Mouse (Mus musculus): ENCODE measurements at regions not wholly inside any gene's neighbourhood (a gene's known extent, or its start where the extent isn't known, plus 50 kb on each side); places are given as distances from the start of the nearest gene placed in this dataset.

- H3K4me1 ChIP-seq (replicated peaks; ENCODE audit: control insufficient read depth, insufficient read depth, low read length): no peaks in the 10 kb centered on the region
- no peaks in the 10 kb centered on the region for H3K9me3 ChIP-seq (ENCODE audit: control insufficient read depth, low read length)
- no peak overlapping the region for H3K27ac ChIP-seq (ENCODE audit: low read depth, low read length)
- no peak for ATAC-seq (ENCODE audit: low FRiP score)
- no peak overlapping the region for H3K4me3 ChIP-seq (ENCODE audit: low read depth, low read length)
- WGBS: 93% methylated on average over 4 of the region's 4 CpGs
- no peaks in the 10 kb centered on the region for H3K36me3 ChIP-seq (ENCODE audit: control insufficient read depth, insufficient read depth, low read length)
- H3K27me3 ChIP-seq (ENCODE audit: control insufficient read depth, insufficient read depth, low read length): no peaks in the 10 kb centered on the region
- H3K9ac ChIP-seq (ENCODE audit: low read depth, low read length): no peak overlapping the region
- no peak overlapping the region for H3K4me2 ChIP-seq (replicated peaks; ENCODE audit: low read depth, low read length)
- no peak for DNase-seq (ENCODE audit: low spot score)
Observed at GRCm38 (mm10) chr13:52061881-52062280, 215.4 kb downstream of the Gadd45g start.

- H3K4me1 ChIP-seq (replicated peaks; ENCODE audit: control insufficient read depth, insufficient read depth, low read length): no peaks in the 10 kb centered on the region
- no peak overlapping the region for H3K4me2 ChIP-seq (replicated peaks; ENCODE audit: low read depth, low read length)
- no peaks in the 10 kb centered on the region for H3K27me3 ChIP-seq (ENCODE audit: control insufficient read depth, insufficient read depth, low read length)
- 91% methylated on average over 1 of the region's 1 CpGs for WGBS
- no peak overlapping the region for H3K4me3 ChIP-seq (ENCODE audit: low read depth, low read length)
- no peaks in the 10 kb centered on the region for H3K36me3 ChIP-seq (ENCODE audit: control insufficient read depth, insufficient read depth, low read length)
- H3K9ac ChIP-seq (ENCODE audit: low read depth, low read length): no peak overlapping the region
- no peak overlapping the region for H3K27ac ChIP-seq (ENCODE audit: low read depth, low read length)
- ATAC-seq (ENCODE audit: low FRiP score) (no peak), DNase-seq (ENCODE audit: low spot score) (no peak)
- no peaks in the 10 kb centered on the region for H3K9me3 ChIP-seq (ENCODE audit: control insufficient read depth, low read length)
Observed at GRCm38 (mm10) chr13:52062576-52062975, 216.1 kb downstream of the Gadd45g start.

- no peaks in the 10 kb centered on the region for H3K27me3 ChIP-seq (ENCODE audit: control insufficient read depth, insufficient read depth, low read length)
- no peaks in the 10 kb centered on the region for H3K9me3 ChIP-seq (ENCODE audit: control insufficient read depth, low read length)
- no peak overlapping the region for H3K9ac ChIP-seq (ENCODE audit: low read depth, low read length)
- H3K4me2 ChIP-seq (replicated peaks; ENCODE audit: low read depth, low read length): no peak overlapping the region
- no peaks in the 10 kb centered on the region for H3K36me3 ChIP-seq (ENCODE audit: control insufficient read depth, insufficient read depth, low read length)
- no peaks in the 10 kb centered on the region for H3K4me1 ChIP-seq (replicated peaks; ENCODE audit: control insufficient read depth, insufficient read depth, low read length)
- no peak overlapping the region for H3K4me3 ChIP-seq (ENCODE audit: low read depth, low read length)
- no peak for ATAC-seq (ENCODE audit: low FRiP score)
- H3K27ac ChIP-seq (ENCODE audit: low read depth, low read length): no peak overlapping the region
- DNase-seq (ENCODE audit: low spot score): no peak
- WGBS: 87% methylated on average over 5 of the region's 5 CpGs
Observed at GRCm38 (mm10) chr13:52065274-52065673, 218.8 kb downstream of the Gadd45g start.

- Histone ChIP-seq H3K36me3 (ENCODE audit: control insufficient read depth, insufficient read depth, low read length) (no peaks in the 10 kb centered on the region), H3K4me2 (replicated peaks; ENCODE audit: low read depth, low read length) (no peak overlapping the region), H3K27me3 (ENCODE audit: control insufficient read depth, insufficient read depth, low read length) (no peaks in the 10 kb centered on the region), H3K9me3 (ENCODE audit: control insufficient read depth, low read length) (no peaks in the 10 kb centered on the region), H3K27ac (ENCODE audit: low read depth, low read length) (no peak overlapping the region), H3K4me1 (replicated peaks; ENCODE audit: control insufficient read depth, insufficient read depth, low read length) (no peaks in the 10 kb centered on the region), H3K4me3 (ENCODE audit: low read depth, low read length) (no peak overlapping the region), H3K9ac (ENCODE audit: low read depth, low read length) (no peak overlapping the region)
- 83% methylated on average over 6 of the region's 6 CpGs for WGBS
- no peak for ATAC-seq (ENCODE audit: low FRiP score)
- DNase-seq (ENCODE audit: low spot score): no peak
Observed at GRCm38 (mm10) chr13:52065720-52066119, 219.2 kb downstream of the Gadd45g start.

GRCm38 (mm10) chr13:52067048-52067447, 220.6 kb downstream of the Gadd45g start:
- WGBS: 80% methylated on average over 4 of the region's 4 CpGs
- Histone ChIP-seq H3K36me3 (ENCODE audit: control insufficient read depth, insufficient read depth, low read length) (no peaks in the 10 kb centered on the region), H3K9me3 (ENCODE audit: control insufficient read depth, low read length) (no peaks in the 10 kb centered on the region), H3K27ac (ENCODE audit: low read depth, low read length) (no peak overlapping the region), H3K9ac (ENCODE audit: low read depth, low read length) (no peak overlapping the region), H3K4me1 (replicated peaks; ENCODE audit: control insufficient read depth, insufficient read depth, low read length) (no peaks in the 10 kb centered on the region), H3K27me3 (ENCODE audit: control insufficient read depth, insufficient read depth, low read length) (no peaks in the 10 kb centered on the region), H3K4me2 (replicated peaks; ENCODE audit: low read depth, low read length) (no peak overlapping the region), H3K4me3 (ENCODE audit: low read depth, low read length) (no peak overlapping the region)
- DNase-seq (ENCODE audit: low spot score) (no peak), ATAC-seq (ENCODE audit: low FRiP score) (no peak)

- Histone ChIP-seq H3K36me3 (ENCODE audit: control insufficient read depth, insufficient read depth, low read length) (no peaks in the 10 kb centered on the region), H3K9me3 (ENCODE audit: control insufficient read depth, low read length) (no peaks in the 10 kb centered on the region), H3K4me3 (ENCODE audit: low read depth, low read length) (no peak overlapping the region), H3K27ac (ENCODE audit: low read depth, low read length) (no peak overlapping the region), H3K27me3 (ENCODE audit: control insufficient read depth, insufficient read depth, low read length) (no peaks in the 10 kb centered on the region), H3K4me2 (replicated peaks; ENCODE audit: low read depth, low read length) (no peak overlapping the region), H3K9ac (ENCODE audit: low read depth, low read length) (no peak overlapping the region), H3K4me1 (replicated peaks; ENCODE audit: control insufficient read depth, insufficient read depth, low read length) (no peaks in the 10 kb centered on the region)
- WGBS: 68% methylated on average over 6 of the region's 6 CpGs
- ATAC-seq (ENCODE audit: low FRiP score) (no peak), DNase-seq (ENCODE audit: low spot score) (no peak)
Observed at GRCm38 (mm10) chr13:52068886-52069439, 222.5 kb downstream of the Gadd45g start.

GRCm38 (mm10) chr13:52069714-52070113, 223.2 kb downstream of the Gadd45g start:
- ATAC-seq (ENCODE audit: low FRiP score) (no peak), DNase-seq (ENCODE audit: low spot score) (no peak)
- Histone ChIP-seq H3K27me3 (ENCODE audit: control insufficient read depth, insufficient read depth, low read length) (no peaks in the 10 kb centered on the region), H3K4me3 (ENCODE audit: low read depth, low read length) (no peak overlapping the region), H3K4me2 (replicated peaks; ENCODE audit: low read depth, low read length) (no peak overlapping the region), H3K9ac (ENCODE audit: low read depth, low read length) (no peak overlapping the region), H3K4me1 (replicated peaks; ENCODE audit: control insufficient read depth, insufficient read depth, low read length) (no peaks in the 10 kb centered on the region), H3K27ac (ENCODE audit: low read depth, low read length) (no peak overlapping the region), H3K9me3 (ENCODE audit: control insufficient read depth, low read length) (no peaks in the 10 kb centered on the region), H3K36me3 (ENCODE audit: control insufficient read depth, insufficient read depth, low read length) (no peaks in the 10 kb centered on the region)
- 69% methylated on average over 3 of the region's 3 CpGs for WGBS

- H3K4me1 ChIP-seq (replicated peaks; ENCODE audit: control insufficient read depth, insufficient read depth, low read length): no peaks in the 10 kb centered on the region
- WGBS: 90% methylated on average over 19 of the region's 19 CpGs
- no peaks in the 10 kb centered on the region for H3K36me3 ChIP-seq (ENCODE audit: control insufficient read depth, insufficient read depth, low read length)
- no peaks in the 10 kb centered on the region for H3K9me3 ChIP-seq (ENCODE audit: control insufficient read depth, low read length)
- no peak overlapping the region for H3K27ac ChIP-seq (ENCODE audit: low read depth, low read length)
- no peak for DNase-seq (ENCODE audit: low spot score)
- H3K27me3 ChIP-seq (ENCODE audit: control insufficient read depth, insufficient read depth, low read length): no peaks in the 10 kb centered on the region
- ATAC-seq (ENCODE audit: low FRiP score): no peak
- no peak overlapping the region for H3K4me2 ChIP-seq (replicated peaks; ENCODE audit: low read depth, low read length)
- H3K9ac ChIP-seq (ENCODE audit: low read depth, low read length): no peak overlapping the region
- no peak overlapping the region for H3K4me3 ChIP-seq (ENCODE audit: low read depth, low read length)
Observed at GRCm38 (mm10) chr13:52070731-52071663, 224.5 kb downstream of the Gadd45g start.

- H3K27me3 ChIP-seq (ENCODE audit: control insufficient read depth, insufficient read depth, low read length): no peaks in the 10 kb centered on the region
- H3K4me2 ChIP-seq (replicated peaks; ENCODE audit: low read depth, low read length): no peak overlapping the region
- H3K9ac ChIP-seq (ENCODE audit: low read depth, low read length): no peak overlapping the region
- no peaks in the 10 kb centered on the region for H3K4me1 ChIP-seq (replicated peaks; ENCODE audit: control insufficient read depth, insufficient read depth, low read length)
- no peaks in the 10 kb centered on the region for H3K9me3 ChIP-seq (ENCODE audit: control insufficient read depth, low read length)
- WGBS: 80% methylated on average over 4 of the region's 4 CpGs
- H3K36me3 ChIP-seq (ENCODE audit: control insufficient read depth, insufficient read depth, low read length): no peaks in the 10 kb centered on the region
- no peak for DNase-seq (ENCODE audit: low spot score)
- ATAC-seq (ENCODE audit: low FRiP score): no peak
- H3K27ac ChIP-seq (ENCODE audit: low read depth, low read length): no peak overlapping the region
- H3K4me3 ChIP-seq (ENCODE audit: low read depth, low read length): no peak overlapping the region
Observed at GRCm38 (mm10) chr13:52077616-52078015, 231.1 kb downstream of the Gadd45g start.

Measured in hindbrain, embryonic 11.5 days (tissue).